Mouse (Mus musculus): ENCODE measurements at regions not wholly inside any gene's neighbourhood (a gene's known extent, or its start where the extent isn't known, plus 50 kb on each side); places are given as distances from the start of the nearest gene placed in this dataset.

DNA sequence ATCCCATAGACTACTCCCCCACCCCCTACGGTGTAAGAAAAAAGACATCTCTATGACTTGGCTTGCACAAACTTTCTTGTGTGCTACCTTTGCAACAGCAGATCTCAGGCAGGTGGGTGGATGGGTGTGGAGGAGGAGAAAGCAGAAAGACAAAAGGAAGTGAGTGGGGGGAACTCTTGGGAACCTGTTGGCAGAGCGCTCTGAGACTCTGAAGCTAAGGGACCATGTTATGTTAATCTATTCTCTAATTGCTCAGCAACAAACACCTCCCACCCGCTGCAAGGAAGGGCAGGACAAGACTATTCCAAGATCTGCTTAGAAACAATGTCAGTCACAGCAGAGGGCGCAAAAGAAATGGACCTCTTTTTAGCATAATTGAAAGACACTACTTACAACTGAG is 180.0 kb downstream of the Drd1 start:
- TF ChIP-seq POLR2A (IDR thresholded peaks at IDR 0.05; ENCODE audit: borderline replicate concordance, control insufficient read depth, low read depth, low read length) (no peak), CTCF (IDR thresholded peaks at IDR 0.05; ENCODE audit: control insufficient read depth, insufficient read depth, low read length) (no peak)
